Mouse (Mus musculus): ENCODE results near the gene Lrwd1.

GRCm38 (mm10) chr5:136083669-136084107, 52.2 kb downstream of the Lrwd1 start, which contains the start of gene Rasa4:
- no peak for TF ChIP-seq CTCF (IDR thresholded peaks at IDR 0.05; ENCODE audit: low read depth, low read length)
- TF ChIP-seq GATA1 (IDR thresholded peaks at IDR 0.05; ENCODE audit: borderline replicate concordance, low read length): no peak
- TF ChIP-seq GATA2 (IDR thresholded peaks at IDR 0.05; ENCODE audit: borderline replicate concordance, low read depth, low read length): no peak
